Mouse (Mus musculus): ENCODE data around the gene E130114P18Rik. TPM values are rescaled to one million over a fixed set of nuclear protein-coding genes. Genes with fewer than 3 reads are reported as not detected.

Gene E130114P18Rik
- total RNA-seq, 2 experiments from 2014 or later: not detected

DNA sequence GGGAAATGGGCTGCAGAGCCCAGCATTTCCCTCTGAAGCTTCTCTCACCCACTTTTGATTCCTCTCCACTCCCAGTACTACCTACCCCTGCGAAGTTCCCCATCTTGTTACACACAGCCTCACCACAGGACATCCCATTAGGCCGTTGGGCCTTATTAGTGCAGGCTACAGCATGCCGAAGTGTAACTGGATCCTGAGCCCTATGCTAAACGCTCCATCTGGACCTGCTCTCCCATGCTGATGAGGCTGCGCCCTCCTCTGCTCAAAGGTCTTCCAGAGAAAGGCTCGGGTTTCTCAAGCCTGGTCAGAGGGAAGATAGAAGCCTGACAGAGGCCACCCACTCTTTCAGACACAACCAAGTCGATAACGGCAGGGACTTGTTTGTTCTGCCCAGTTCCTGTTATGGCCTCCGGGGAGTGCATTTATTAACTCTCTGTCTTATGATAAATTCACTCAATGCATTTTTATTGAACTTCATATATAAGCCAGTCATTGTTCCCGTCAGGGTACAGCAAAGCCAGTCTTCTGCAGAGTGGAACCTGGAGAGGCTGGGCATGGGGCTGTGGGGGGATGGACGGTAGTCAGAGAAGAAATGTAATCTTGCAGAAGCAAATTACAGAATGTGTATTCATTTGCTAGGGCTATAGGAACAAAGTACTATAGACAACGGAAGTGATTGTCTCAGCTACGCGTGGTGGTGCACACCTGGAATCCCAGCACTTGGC is 148.8 kb downstream of the E130114P18Rik start:
- no peak overlapping the region for H3K4me3 ChIP-seq
- H3K27ac ChIP-seq: no peak overlapping the region
- TF ChIP-seq CTCF (IDR thresholded peaks at IDR 0.05): peak; percentile 17; the same call in 1 of the 2 replicates
- peak; percentile 52 for DNase-seq
- intact Hi-C loops (cut with DNase I): no loop called here

DNA sequence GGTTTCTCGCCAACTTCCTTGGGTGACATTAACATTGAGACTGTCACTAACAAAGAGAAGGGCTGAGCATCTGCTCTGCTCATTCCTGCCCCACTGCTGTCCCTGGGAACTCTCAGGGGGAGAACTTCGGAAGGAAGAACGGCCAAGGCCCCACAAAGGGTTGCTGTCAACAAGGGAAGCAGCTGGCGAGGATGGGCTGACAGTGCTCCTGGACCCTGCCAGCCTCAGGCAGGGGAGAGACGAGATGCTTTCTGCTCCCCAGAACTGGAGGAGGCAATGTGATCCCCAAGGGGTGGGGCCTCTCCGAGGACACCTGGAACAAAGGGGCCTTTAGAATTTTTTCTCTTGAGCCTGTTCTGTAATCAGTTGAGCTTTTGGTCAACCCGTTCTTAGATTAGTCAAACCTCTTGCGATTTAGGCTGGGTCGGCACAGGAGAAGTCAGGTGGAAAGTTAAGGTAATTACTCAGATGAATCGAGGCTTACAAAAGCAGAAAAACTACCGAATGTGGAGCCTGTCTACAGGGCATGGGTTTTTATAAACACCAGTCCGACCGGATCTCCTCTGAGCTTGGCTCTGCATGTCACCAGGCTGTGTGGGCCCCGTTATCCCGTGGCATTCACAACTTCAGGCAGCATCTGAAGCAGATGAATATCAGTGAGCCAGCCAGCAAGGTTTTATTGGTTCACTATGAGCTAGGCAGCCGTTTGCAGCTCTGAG is 151.7 kb downstream of the E130114P18Rik start:
- Histone ChIP-seq H3K27ac (no peak overlapping the region), H3K4me3 (no peak overlapping the region)
- DNase-seq: no peak
- intact Hi-C loops (cut with DNase I): no loop called here
- no peak for TF ChIP-seq CTCF (IDR thresholded peaks at IDR 0.05)

DNA sequence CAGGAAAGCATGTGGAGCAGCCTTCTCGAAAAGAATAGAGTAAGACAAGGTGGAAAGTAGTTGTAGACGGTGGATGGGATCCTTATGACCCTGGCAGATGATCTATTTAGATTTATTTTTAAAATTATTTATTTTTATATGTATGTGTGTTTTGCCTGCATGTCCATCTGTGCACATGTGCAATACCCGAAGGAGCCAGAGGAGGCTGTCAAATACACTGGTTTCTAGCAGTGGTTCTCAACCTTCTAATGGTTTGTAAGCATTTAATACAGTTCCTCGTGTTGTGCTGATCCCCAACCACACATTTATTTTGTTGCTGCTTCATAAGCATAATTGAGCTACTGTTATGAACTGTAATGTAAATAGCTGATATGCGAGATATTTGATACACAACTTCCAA is 154.7 kb downstream of the E130114P18Rik start:
- no peak for DNase-seq
- Histone ChIP-seq H3K27ac (no peak overlapping the region), H3K4me3 (no peak overlapping the region)
- intact Hi-C loops (cut with DNase I): no loop called here
- peak; percentile 43 for TF ChIP-seq CTCF (IDR thresholded peaks at IDR 0.05)

DNA sequence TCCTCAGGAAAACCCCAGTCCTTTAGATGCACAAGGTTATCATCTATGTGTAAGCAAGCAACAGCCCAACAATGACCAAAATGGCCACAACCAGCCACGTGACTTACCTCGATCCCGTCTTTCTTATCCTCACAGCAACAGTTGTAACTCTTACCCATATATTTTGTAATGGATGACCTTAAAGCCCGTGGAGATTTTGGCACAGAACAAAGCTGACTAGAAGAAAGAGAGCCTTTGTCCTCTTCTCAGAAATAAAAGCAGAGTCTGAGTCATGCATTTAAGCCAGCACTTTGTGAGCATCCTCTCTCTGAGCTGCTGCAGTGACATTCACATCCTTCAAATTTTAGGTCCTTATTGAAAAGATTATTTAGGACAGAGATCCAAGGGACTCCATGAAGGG is 156.1 kb downstream of the E130114P18Rik start:
- no peak for TF ChIP-seq CTCF (IDR thresholded peaks at IDR 0.05)
- intact Hi-C loops (cut with DNase I): no loop called here
- H3K27ac ChIP-seq: no peak overlapping the region

DNA sequence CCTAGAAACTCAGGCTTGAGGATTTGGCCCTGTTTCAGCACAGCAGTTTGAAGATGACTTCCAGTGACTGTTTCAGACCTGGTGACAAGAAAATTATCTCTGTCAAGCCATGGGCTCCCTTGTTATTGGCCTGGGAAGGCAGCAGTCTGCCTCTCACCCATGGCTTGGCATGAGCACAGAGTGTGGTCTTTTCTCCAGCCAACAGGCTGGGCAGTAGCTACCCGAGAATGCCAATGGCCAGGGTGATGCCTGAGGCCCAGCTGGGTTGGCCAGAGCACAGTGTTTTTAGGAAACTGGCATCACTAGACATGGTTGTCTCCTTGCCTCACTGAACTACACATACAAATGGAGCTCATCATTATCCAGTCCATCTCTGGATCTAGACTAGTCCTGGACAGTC is 157.5 kb downstream of the E130114P18Rik start:
- intact Hi-C loops (cut with DNase I): no loop called here
- DNase-seq: peak; percentile 44
- H3K4me3 ChIP-seq: no peak overlapping the region
- no peak overlapping the region for H3K27ac ChIP-seq
- no peak for TF ChIP-seq CTCF (IDR thresholded peaks at IDR 0.05)

More for the DNA sequence above, 156.1 kb downstream of the E130114P18Rik start:
- no peak overlapping the region for H3K4me3 ChIP-seq
- no peak for DNase-seq

DNA sequence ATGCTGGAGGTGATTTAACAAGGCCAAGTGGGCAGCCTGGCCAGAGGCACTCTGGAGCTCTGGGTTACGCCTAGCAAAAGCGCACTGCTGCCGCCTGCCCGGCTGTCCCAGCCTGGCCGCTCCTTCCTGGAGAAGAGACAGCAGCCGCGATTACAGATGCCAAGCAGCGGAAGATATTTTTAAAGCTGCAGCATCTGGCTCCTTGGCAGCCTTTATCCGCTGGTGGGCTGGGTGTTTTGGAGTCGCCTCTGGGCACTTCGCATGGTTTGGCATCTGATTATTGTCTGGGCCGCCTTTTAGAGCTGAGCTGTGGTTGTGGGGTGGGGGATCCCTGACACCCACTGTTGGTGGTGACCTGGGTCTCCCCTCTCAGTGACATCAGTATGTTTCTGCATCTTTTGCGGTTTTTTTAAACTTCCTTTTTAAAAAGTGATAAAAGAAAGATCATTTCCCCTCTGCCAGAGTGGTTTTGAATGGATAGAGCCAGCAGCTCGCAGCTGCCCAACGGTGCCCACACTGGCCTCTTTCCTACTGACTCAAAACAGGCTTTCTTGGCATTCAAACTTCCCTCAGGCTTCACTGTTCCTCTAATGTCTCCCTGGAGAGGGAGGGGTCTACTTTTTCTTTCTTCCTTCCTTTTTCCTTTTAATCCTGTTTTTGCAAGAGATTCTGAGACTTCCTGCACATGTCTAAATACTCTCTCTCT is 159.1 kb downstream of the E130114P18Rik start:
- intact Hi-C loops (cut with DNase I): no loop called here
- peak; percentile 29 for TF ChIP-seq CTCF (IDR thresholded peaks at IDR 0.05)
- peak; percentile 76 for DNase-seq
- Histone ChIP-seq H3K4me3 (peak overlapping the region; percentile 41), H3K27ac (peak overlapping the region; percentile 9; the same call in 1 of the 2 replicates)

DNA sequence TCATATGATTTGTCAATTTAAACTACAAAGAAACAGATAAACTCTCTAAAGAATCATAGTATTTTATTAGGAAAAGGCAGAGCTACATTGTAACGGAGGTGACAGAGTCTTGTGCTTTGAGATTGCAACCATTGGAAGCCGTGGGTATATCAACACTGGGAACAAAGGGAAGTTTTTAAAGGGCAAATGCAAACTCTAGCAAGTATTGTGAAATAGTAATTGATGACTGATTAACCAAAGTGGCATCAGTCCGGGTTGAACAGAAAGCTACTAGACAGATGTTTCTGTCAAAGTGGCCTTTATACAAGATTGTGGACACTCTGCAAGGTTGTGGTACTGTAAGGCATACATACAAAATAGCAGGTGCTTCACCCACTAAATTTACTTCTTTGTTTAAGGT is 162.8 kb downstream of the E130114P18Rik start:
- Histone ChIP-seq H3K4me3 (no peak overlapping the region), H3K27ac (no peak overlapping the region)
- intact Hi-C loops (cut with DNase I): no loop called here
- no peak for DNase-seq
- no peak for TF ChIP-seq CTCF (IDR thresholded peaks at IDR 0.05)

DNA sequence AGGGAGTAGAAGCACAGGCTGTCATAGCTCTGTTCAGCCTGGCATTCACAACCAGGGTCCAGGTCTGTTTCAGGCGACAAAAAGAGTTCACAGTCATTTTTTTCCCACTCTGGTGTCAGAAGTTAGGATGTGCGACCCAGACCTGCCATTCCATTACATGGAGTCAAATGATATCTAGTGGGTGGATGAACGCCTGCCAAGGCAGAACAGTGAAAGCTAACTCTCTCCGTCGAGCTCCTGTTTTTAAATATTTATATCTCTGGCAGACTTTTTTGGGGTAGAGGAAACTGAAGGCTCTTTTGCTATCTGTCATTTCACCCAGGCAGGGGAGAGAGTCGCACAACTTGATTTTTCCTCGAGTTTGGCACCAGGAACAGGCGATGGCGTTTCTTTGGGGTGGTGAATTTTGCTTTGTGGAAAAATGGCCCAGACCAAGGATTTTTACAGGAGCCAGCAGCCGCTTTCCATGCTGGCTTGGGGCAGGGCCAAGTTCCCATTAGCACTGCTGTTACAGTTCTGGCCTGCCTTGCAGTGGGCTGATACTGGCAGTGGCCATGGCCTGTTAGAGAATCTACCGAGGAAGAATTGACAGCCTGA is 166.5 kb downstream of the E130114P18Rik start:
- peak; percentile 80 for DNase-seq
- Histone ChIP-seq H3K4me3 (peak overlapping the region; percentile 61), H3K27ac (peak overlapping the region; percentile 68)
- intact Hi-C loops (cut with DNase I): no loop called here
- TF ChIP-seq CTCF (IDR thresholded peaks at IDR 0.05): no peak

DNA sequence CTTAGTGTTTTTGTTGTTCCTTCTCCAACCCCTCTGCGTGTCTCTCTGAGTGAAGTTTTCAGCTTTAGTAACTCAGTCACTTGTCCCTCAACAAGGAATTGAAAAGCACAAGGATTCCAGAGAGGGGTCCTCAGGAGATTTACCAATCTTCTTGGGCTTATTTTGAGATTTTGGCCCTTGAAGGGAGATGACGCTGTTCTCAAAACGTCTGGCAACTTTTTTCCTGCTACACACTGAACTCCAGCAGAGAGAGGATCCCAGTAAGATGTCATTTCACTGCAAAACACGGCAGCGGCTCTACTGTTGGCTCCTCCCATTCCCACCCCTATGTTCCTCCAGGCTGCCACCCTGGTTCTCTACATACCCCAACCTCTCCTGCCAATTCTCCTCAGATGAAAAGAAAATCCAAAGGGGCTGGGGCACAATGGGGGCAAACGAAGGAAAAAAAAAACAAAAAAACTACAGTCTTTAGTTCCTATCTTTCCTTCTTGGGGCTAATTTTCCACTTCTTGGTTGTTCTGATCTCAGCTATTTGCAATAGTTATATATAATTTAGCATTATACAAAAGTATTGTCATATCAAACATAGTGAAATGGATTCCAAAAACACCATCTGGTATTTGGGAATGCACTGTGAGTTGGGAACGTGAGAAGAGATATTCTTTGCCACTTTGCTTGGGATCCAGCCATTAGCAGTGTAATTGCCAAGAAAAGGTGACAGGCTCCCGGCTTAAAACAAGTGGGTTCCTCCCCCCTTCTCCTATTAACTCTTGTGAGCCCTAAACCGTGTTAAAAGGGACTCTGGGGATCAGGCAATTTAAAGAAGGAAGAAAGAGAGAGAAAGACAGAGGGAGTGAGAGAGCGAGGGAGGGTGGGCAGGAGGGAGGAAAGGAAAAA is 167.8 kb downstream of the E130114P18Rik start:
- H3K27ac ChIP-seq: peak overlapping the region; percentile 43; the same call in 1 of the 2 replicates
- intact Hi-C loops (cut with DNase I): no loop called here
- DNase-seq: no peak
- TF ChIP-seq CTCF (IDR thresholded peaks at IDR 0.05): no peak
- H3K4me3 ChIP-seq: no peak overlapping the region

DNA sequence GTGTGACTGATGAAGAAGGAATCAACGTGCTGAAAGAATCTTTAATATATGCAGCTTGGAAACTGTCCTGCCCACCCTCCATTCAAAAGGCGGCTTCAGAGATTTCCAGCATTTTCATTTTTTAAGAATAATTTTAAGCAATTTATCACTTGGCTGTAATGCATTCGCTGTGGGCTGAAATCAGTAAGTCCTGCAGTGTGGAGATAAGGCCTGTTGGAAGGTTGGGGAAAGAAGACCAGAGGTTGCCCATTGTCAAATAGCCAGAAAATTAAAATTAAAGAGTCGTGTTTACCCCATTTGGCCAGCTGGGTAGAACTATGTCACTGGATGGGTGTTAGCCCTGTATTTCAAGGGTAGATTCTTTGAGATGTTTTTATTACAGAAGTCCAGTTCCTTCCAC is 168.5 kb downstream of the E130114P18Rik start:
- peak overlapping the region; percentile 24; the same call in 1 of the 2 replicates for H3K27ac ChIP-seq
- DNase-seq: no peak
- no peak overlapping the region for H3K4me3 ChIP-seq
- no peak for TF ChIP-seq CTCF (IDR thresholded peaks at IDR 0.05)
- intact Hi-C loops (cut with DNase I): no loop called here

DNA sequence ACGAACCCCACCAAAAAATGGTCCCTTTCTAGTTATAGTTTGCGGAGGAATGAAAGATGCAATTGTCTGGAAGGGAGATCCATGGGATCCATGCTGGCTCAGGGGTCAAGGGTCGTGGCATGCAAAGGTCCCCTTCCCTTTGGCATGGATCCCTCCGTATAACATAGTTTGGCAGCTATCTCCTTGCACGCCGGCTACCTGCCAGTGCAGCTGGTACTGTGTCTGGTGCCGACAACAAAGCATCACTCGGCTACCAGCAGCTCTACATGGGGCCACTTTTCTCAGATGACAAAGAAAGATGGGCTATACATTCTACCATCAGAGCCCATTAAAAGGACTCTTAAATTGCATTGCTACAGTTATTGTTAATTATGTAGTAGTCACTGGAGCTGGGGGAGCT is 169.2 kb downstream of the E130114P18Rik start:
- H3K27ac ChIP-seq: no peak overlapping the region
- TF ChIP-seq CTCF (IDR thresholded peaks at IDR 0.05): no peak
- no peak for DNase-seq
- intact Hi-C loops (cut with DNase I): no loop called here
- H3K4me3 ChIP-seq: no peak overlapping the region

DNA sequence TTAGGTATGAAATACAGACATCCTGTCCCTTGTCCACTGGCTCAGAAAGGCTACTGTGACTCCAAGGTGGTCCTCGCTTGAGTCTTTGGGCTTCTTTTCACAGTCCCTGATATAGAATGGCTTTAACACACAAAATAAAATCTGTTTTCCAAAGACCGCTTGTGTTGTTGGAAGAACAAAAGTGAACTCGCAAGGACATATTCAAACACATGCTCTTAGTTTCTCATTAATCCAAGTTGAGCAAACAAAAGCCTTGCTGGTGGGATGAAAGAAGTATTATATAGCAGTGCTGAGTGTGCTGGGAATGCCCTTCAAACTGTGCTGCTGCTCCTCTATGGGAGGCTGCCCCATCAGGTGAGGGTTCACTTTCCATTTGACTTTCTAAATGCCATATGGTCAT is 169.7 kb downstream of the E130114P18Rik start:
- intact Hi-C loops (cut with DNase I): no loop called here
- Histone ChIP-seq H3K27ac (no peak overlapping the region), H3K4me3 (no peak overlapping the region)

More for the DNA sequence above, 169.7 kb downstream of the E130114P18Rik start:
- no peak for DNase-seq
- no peak for TF ChIP-seq CTCF (IDR thresholded peaks at IDR 0.05)
